Mouse (Mus musculus): ENCODE data around the gene Kansl1l.

DNA sequence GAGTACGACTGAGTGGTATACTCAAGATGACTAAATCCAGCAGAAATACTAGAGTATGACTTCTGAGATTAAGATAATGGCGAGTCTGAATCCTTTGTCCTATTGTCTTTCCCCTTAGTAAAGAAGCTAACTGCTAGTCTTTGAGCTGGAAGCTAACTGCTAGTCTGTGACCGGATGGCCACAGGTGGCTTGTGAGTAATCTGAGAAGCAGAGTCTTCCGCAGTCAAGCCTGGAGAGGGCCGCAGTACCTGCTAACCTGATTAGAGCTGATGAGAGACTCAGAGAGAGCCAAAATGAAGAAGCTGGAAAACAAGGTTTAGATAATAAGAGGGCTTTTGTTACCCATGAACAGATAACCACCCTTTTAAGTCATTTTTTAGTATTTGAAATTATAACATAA is 12.7 kb downstream of the Kansl1l start:
- no peak for TF ChIP-seq CTCF (IDR thresholded peaks at IDR 0.05; ENCODE audit: insufficient read depth, low read depth, low read length)
- TF ChIP-seq POLR2A (IDR thresholded peaks at IDR 0.05; ENCODE audit: insufficient read depth, low read depth, low read length) = no peak

Measured in olfactory bulb, adult 2 months (tissue).